Mouse (Mus musculus) gastrocnemius, adult 18-20 months (tissue): ENCODE data around the gene Scpep1. TPM values are rescaled to one million over a fixed set of nuclear protein-coding genes. Genes with fewer than 3 reads are reported as not detected.
"Not testable (repeated sequence)": the region's sequence is repeated elsewhere in the genome, so short reads cannot be mapped to it uniquely, and the experiment has no call there.

ENCODE experiments used
- DNase-seq: peaks from one replicate; pipeline ENCODE4 v3.0.0; 2021; ENCODE audit warnings: low spot score
- total RNA-seq, 2 experiments: library from RNA; stranded (reverse); gene quantifications; 2 replicates each; pipeline ENCODE4 v1.2.3; 2021

Scpep1 gene
- total RNA-seq, 2 experiments from 2014 or later: 5.9 to 8.8 TPM

DNA sequence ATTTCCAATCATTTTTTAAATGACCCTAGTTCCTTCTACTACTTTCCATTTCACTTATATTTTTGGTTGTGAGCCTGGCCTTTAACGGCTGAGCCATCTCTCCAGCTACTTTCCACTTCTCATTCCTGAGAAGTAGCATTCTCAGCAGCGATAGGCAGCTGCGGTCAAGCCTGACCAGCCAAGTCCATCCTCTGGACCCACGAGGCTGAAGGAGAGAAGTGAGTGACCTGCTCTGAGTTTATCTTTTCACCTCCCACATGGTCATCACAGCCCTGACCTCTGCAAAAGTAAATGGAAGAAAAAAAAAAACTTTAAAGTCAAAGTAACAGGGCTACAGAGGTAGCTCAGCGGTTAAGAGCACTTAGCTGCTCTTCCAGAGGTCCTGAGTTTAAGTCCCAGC is 28.7 kb downstream of the Scpep1 start:
- DNase-seq: no peak

DNA sequence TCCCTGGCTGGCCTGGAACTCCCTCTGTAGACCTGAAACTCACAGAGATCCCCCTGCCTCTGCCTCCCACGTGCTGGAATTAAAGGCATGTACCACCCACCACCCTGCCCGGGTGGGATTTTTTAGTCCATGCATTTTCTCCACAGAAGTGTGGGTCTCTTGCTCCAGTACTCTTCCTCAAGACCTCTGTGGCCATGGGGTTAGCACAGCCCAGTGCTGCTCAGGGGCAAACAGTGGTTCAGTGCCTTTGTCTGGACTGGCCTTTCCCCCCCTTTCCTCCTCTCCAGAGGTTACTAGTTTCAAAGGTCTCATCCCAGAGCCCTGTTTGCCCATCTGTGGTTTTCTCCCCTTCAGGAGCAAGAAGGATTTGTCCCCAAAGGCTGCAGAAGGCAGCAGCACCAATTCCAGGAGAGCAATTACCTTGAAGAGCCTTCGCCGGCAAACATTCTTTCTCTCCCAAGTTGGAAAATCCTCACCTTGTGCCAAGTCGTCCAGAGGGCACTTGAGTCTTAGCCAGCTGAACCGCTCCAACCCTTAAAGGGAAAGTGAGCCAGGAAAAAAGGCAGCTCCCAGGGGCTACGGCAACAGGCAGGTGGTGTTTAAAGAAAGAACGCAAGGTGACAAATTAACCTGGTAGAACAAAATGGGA is 45.8 kb downstream of the Scpep1 start:
- DNase-seq: peak; percentile 54

- DNase-seq: peak; percentile 59
Measured at GRCm38 (mm10) chr11:88908557-88909211, 46.6 kb downstream of the Scpep1 start.

GRCm38 (mm10) chr11:88907886-88908285 is 47.4 kb downstream of the Scpep1 start:
- DNase-seq: no peak

GRCm38 (mm10) chr11:88905621-88906020 is 49.6 kb downstream of the Scpep1 start:
- no peak for DNase-seq

DNA sequence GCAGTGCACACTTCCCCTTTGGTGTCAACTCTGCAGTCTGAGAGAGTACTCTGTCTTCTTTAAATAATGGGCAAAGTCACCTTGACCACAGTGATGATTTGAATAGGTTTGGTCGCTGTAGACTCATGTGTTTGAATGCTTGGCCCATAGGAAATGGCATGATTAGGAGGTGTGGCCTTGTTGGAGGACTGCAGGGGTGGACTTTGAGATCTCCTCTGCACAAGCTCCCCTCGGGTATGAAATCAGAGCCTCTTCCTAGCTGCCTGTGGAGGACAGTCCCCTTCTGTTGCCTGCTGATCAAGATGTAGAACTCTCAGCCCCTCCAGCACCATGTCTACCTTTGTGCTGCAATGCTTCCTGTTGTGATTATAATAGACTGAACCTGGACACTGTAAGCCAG is 51.2 kb downstream of the Scpep1 start:
- DNase-seq: no peak

DNA sequence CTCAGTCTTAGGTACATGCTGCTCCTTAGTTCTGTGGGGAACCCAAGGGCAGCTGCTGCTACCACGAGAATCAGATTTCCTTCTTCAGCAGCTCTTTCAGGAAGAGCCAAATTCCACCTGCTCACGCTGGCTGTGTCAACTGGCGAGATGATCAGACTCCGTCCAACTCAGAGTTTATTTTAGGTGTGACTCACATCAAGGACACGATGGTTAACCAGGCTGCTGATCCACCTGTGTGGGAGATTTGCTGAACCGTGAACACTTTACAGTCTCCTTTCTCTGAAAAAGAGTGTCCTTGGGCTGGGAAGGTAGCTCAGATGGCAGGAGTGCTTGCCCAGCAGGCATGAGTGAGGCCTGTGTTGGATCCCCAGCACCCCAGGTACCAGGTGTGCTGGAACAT is 52.5 kb downstream of the Scpep1 start:
- peak; percentile 66 for DNase-seq

GRCm38 (mm10) chr11:88901341-88901802 is 53.9 kb downstream of the Scpep1 start:
- DNase-seq: peak; percentile 44

- no peak for DNase-seq
Measured at GRCm38 (mm10) chr11:88899561-88899960, 55.7 kb downstream of the Scpep1 start.

GRCm38 (mm10) chr11:88898380-88898763 is 56.9 kb downstream of the Scpep1 start:
- no peak for DNase-seq

DNA sequence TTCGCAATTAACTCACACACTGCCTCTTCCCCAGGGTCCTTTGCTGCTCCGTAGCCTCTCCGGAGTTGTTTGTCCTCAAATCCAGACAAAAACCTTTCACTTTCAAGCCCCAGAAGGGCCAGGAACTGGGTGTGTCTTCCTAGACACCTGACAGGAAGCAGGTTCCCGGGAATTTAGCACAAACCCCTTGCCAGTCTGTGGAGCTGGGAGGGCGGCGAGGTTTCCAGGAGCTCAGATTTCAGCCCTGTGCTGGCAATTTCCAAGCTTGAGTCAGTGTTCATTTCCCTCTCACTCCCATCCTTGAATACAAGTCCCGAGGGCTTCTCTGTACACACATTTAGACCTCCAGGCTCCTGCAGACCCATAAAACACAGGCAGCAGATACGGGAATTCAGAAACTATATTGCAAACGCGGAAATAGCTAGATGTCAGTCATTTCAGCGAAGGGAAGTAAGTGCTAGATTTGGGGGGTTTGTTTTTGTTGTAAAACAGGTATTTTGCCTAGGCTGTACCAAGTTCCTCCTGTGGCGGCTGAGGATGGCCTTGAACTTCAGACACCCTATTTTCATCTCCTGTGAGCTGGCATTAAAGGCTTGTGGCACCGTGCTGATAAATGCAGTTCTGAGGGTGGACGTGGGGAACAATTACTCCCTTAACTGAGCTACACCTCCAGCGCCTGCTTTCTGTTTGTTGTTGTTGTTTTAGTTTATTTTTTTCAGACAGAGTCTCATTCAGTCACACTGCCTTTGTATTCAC is 57.5 kb downstream of the Scpep1 start:
- DNase-seq: peak; percentile 38

- peak; percentile 18 for DNase-seq
Measured at GRCm38 (mm10) chr11:88895800-88896232, 59.4 kb downstream of the Scpep1 start.

DNA sequence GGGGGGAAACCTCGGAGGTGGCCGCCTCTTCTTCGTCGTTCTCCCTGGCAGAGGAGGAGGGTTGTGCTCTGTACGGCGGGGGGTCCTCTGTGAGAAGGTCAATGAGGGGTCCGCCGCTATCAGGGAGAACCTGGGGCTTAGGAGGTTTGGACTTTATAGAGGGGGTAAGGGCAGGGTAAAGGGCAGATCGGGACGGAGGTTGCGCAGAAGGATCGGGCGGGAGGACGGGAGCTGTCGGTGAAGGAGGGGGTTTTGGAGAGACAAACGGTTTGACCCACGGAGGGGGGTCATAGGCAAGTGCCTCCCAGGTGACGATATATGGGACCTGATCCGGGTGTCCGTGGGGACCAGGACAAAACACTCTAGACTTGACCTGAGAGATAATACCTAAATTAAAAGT is 60.0 kb downstream of the Scpep1 start:
- peak; percentile 32 for DNase-seq

DNA sequence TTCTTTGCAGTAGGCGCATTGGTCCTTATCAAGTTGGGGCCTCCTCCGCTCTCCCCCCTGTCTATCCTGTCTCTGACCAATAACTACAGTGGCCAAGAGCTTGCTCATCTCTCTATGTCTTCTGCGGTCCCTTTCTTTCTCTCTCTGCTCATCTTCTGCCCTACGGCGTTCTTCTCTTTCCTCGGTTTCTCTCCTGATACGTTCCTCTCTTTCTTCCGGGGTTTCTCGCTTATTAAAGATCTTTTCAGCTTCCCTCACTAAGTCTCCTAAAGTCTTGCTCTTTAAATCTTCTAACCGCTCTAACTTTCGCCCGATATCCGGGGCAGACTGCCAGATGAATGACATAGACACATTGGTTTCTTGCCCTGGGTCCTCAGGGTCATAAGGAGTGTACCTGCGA is 61.0 kb downstream of the Scpep1 start:
- DNase-seq: not testable (repeated sequence)

DNA sequence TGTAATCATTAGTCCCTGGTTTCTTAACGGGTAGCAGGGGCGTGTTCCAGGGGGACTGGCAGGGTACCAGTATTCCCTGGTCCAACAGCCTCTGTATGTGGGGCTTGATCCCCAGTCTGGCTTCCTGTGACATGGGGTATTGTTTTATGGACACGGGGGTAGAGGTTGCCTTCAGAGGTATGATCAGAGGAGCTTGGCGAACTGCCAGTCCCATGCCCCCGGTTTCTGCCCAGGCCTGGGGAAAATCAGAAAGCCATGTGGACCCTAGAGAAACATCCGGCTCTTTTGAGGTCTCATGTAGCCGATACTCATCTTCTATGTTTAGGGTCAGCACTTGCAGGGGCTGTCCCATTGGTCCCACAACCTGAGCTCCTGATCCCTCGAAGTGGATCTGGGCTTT is 61.8 kb downstream of the Scpep1 start:
- DNase-seq: not testable (repeated sequence)

DNA sequence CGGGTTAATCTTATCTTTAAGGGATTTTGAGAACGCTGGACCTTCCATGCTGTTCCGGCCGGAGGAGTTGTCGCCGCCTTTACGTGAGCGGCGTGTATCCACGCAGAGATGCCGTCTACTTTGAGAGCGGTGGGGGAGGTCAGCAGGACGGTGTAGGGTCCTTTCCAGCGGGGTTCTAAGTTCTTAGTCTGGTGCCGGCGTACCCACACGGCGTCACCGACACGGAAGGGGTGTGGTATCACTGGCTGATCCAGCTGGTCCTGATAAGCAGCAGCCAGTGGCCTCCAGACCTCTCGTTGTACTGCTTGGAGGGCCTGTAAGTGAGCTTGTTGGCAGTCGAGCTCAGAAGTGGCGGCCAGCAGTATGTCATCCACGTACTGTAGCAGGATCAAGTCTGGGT is 62.5 kb downstream of the Scpep1 start:
- DNase-seq: peak; percentile 22

GRCm38 (mm10) chr11:88891921-88892561 is 63.2 kb downstream of the Scpep1 start:
- peak; percentile 56 for DNase-seq

GRCm38 (mm10) chr11:88891446-88891845 is 63.8 kb downstream of the Scpep1 start:
- peak; percentile 31 for DNase-seq

GRCm38 (mm10) chr11:88890904-88891303 is 64.4 kb downstream of the Scpep1 start:
- not testable (repeated sequence) for DNase-seq

GRCm38 (mm10) chr11:88888996-88889395 is 66.3 kb downstream of the Scpep1 start:
- DNase-seq: no peak

- no peak for DNase-seq
Measured at GRCm38 (mm10) chr11:88884376-88885065, 70.7 kb downstream of the Scpep1 start.
